Mouse (Mus musculus) small intestine, adult 2 months (tissue): ENCODE measurements around the gene Tnfsf9. TPM values are rescaled to one million over a fixed set of nuclear protein-coding genes. Genes with fewer than 3 reads are reported as not detected.

Source experiments
- H3K27ac ChIP-seq: fragments of 200-500 bp; 2 replicates; pipeline ENCODE4 v1.5.1; 2012; ENCODE audit warnings: low read depth, low read length, control low read depth, inconsistent platforms; ENCODE audit not compliant: insufficient read depth
- H3K27me3 ChIP-seq: fragments of 200-500 bp; 2 replicates; pipeline ENCODE4 v1.6.1; 2012; ENCODE audit warnings: mild to moderate bottlenecking, moderate library complexity, low read length, inconsistent platforms; ENCODE audit not compliant: control insufficient read depth, insufficient read depth
- H3K36me3 ChIP-seq: fragments of 200-500 bp; 2 replicates; pipeline ENCODE4 v1.6.1; 2012; ENCODE audit warnings: mild to moderate bottlenecking, low read length, control low read depth, inconsistent platforms; ENCODE audit not compliant: control insufficient read depth, insufficient read depth
- H3K4me1 ChIP-seq: fragments of 200-500 bp; 2 replicates; pipeline ENCODE4 v1.6.1; 2012; ENCODE audit warnings: low read length, inconsistent platforms, mixed read lengths; ENCODE audit not compliant: control insufficient read depth, insufficient read depth, insufficient read length
- H3K4me3 ChIP-seq: fragments of 200-500 bp; 2 replicates; pipeline ENCODE4 v1.5.1; 2012; ENCODE audit warnings: low read depth, mild to moderate bottlenecking, control low read depth, inconsistent platforms, low read length, moderate library complexity
- CTCF ChIP-seq: fragments of 200-500 bp; IDR thresholded peaks from 2 replicates; pipeline ENCODE4 v1.5.1; 2012; ENCODE audit warnings: low read depth, mild to moderate bottlenecking, control low read depth, inconsistent platforms, low read length, moderate library complexity, mixed read lengths; ENCODE audit not compliant: insufficient replicate concordance, insufficient read length; ENCODE audit errors: extremely low read depth
- POLR2A ChIP-seq: fragments of 200-500 bp; IDR thresholded peaks from 2 replicates; pipeline ENCODE4 v1.6.1; 2012; ENCODE audit warnings: low read depth, mild to moderate bottlenecking, control low read depth, inconsistent platforms, low read length, moderate library complexity
- WGBS: fragments of 180-500 bp; shearing (Covaris S2); methylation state at CpG from one replicate; pipeline ENCODE4 v1.1.7; 2018; 5-methylcytosine and 5-hydroxymethylcytosine counted together
- polyA plus RNA-seq: library from polyadenylated mRNA; depleted of rRNA; stranded (reverse); fragments of >200 nt; gene quantifications from 2 replicates; pipeline ENCODE4 v1.2.3, GENCODE M21; 2012

Gene Tnfsf9
- polyA plus RNA-seq, 1 experiment = 2.6 TPM

DNA sequence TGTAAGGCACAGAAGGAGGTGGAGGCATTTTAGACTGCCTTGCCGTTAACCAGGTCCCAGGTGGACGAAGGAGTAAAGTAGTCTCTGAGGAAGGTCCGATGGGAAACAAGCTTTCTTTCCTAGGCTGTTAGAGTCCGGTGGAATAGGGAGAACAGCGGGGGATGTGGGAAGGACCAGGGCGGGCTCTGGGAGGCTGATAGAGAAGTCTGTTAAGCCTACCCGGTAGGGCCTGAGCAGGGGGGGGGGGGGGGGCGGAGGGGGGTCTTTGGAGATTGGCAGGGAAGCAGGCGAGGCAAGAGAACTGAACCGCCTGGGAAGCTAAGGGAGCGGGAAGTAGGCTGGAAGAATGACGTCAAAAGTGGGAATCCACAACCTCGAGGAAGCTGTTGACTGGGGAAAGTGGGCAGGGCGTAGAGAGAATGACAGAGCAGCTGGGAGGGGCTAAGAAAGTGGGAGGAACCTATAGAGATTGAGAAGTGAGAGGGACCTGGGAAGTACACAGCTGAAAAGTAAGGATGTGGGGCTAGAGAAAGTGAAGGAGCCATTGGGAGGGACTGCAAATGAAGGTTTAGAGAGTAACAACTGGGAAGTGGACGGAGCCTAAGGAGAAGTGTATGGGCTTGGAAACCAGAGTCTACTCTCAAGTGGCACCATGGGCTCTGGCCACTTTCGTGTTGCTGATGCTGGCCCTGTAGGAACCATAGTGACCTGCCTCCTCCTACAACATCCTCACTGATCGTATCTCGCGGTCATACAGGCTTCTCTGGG lies 9.1 kb upstream of the Tnfsf9 start:
- no peaks in the 10 kb centered on the region for H3K36me3 ChIP-seq
- 7% methylated on average over 18 of the region's 19 CpGs for WGBS
- H3K4me1 ChIP-seq = peaks cover 8% of the 10 kb centered on the region; the same call in 1 of the 2 replicates
- H3K27me3 ChIP-seq = no peaks in the 10 kb centered on the region
- H3K27ac ChIP-seq = no peak overlapping the region
- peak overlapping the region; percentile 61 for H3K4me3 ChIP-seq
- TF ChIP-seq POLR2A (peak; percentile 10; the same call in 1 of the 2 replicates), CTCF (no peak)

DNA sequence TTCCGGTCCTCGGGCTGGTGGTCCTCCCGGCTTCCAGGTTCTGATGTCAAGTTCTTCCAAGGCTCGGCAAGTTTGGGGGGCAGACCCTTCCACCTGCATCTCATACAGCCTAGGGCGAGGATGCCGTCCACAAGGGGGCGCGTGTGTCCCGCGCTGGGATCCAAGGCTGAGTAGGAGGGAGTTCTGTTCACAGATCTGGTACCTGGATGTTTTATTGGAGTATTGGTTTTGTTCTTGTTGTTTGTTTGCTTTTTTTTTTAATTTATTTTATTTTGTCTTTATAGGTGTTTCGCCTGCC lies 8.6 kb upstream of the Tnfsf9 start:
- 1% methylated on average over 11 of the region's 11 CpGs for WGBS
- H3K4me1 ChIP-seq = peaks cover 8% of the 10 kb centered on the region; the same call in 1 of the 2 replicates
- no peak overlapping the region for H3K27ac ChIP-seq
- no peaks in the 10 kb centered on the region for H3K36me3 ChIP-seq
- peak overlapping the region; percentile 61 for H3K4me3 ChIP-seq
- peak; percentile 95 for TF ChIP-seq CTCF
- TF ChIP-seq POLR2A = no peak
- H3K27me3 ChIP-seq = no peaks in the 10 kb centered on the region

DNA sequence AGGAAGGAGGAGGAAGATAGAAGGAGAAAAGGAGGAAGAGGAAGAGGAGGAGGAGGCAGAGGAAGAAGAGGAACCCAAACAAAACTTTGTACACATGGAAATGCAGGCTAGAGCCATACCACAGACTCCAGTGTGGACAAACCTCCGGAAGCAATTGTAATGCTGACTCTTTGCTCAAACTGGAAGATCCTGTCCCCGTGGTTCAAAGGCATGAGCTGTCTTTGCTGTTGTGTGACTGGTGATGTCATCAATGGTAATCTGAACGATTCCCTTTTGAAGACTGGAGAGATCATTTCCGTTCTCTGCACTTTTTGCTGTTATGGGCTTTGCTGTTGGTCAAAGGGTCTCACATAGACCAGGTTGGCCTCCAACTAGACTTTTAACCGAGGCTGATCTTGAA lies 6.8 kb upstream of the Tnfsf9 start:
- no peaks in the 10 kb centered on the region for H3K36me3 ChIP-seq
- WGBS = 61% methylated on average over 5 of the region's 5 CpGs
- H3K27me3 ChIP-seq = no peaks in the 10 kb centered on the region

DNA sequence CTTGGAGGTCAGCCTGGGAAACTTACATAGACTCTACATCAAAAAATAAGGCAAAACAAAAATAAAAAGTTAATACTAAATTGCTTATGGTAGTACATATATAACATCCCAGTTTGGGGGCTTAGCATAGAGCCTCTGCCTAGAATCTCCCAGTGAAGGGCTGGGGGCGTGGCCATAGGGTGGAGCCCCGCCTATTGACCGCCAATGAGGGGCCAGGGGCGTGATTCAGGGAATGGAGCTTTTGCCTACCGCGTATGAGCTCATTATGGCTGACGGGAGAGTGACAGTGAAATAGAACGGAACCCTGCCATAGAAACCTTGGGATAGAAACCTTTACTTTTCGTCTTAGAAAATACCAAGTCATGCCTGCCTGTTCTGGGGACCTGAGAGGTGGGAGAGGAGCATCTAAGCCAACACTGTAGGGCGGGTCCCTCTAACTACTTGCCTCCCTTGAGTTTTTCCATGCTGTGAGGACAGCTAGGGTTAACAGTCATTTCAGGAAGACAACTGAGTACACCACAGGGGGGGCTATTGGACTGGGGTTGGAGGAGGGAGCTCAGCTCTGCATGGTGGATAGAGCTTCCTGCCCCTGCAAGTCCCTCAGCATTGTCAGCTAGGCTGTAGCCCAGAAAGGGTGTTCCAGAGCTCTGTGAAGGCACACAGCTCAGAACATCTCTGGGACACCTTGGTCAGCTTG lies 5.3 kb upstream of the Tnfsf9 start:
- no peaks in the 10 kb centered on the region for H3K27me3 ChIP-seq
- no peak for TF ChIP-seq POLR2A
- no peak for TF ChIP-seq CTCF
- peaks cover 8% of the 10 kb centered on the region; the same call in 1 of the 2 replicates for H3K4me1 ChIP-seq
- H3K36me3 ChIP-seq = no peaks in the 10 kb centered on the region
- WGBS = 30% methylated on average over 10 of the region's 10 CpGs
- no peak overlapping the region for H3K4me3 ChIP-seq
- no peak overlapping the region for H3K27ac ChIP-seq

More for the DNA sequence above, 6.8 kb upstream of the Tnfsf9 start:
- no peak overlapping the region for H3K4me3 ChIP-seq
- no peak for TF ChIP-seq CTCF
- no peak overlapping the region for H3K27ac ChIP-seq
- H3K4me1 ChIP-seq = peaks cover 7% of the 10 kb centered on the region; the same call in 1 of the 2 replicates

GRCm38 (mm10) chr17:57102276-57102675 lies 2.8 kb upstream of the Tnfsf9 start:
- 80% methylated on average over 2 of the region's 2 CpGs for WGBS
- H3K27me3 ChIP-seq = no peaks in the 10 kb centered on the region

DNA sequence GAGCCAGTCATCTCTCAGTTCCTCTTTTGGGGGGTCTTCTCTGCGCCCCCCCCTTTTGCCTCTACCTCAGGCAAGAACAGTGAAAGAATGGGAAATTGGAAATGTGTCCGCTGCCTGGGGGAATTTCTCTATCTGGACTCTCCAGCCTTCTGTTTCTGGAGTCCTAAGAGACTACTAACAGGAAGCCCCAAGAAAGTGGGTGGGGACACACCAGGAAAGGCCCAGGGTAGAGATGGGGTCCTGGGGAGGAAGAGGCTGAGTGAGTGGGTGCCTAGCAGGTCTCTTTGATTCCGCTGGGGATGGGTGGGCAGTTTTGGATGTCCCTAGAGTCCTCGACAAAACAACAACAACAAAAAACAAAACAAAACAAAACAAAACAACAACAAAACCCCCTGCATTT lies 629 bp upstream of the Tnfsf9 start:
- Histone ChIP-seq H3K4me1 (peaks cover 4% of the 10 kb centered on the region; the same call in 1 of the 2 replicates), H3K4me3 (no peak overlapping the region), H3K36me3 (no peaks in the 10 kb centered on the region), H3K27ac (no peak overlapping the region), H3K27me3 (no peaks in the 10 kb centered on the region)
- no peak for TF ChIP-seq CTCF
- no peak for TF ChIP-seq POLR2A
- WGBS = 50% methylated on average over 4 of the region's 4 CpGs

More at GRCm38 (mm10) chr17:57102276-57102675, 2.8 kb upstream of the Tnfsf9 start:
- TF ChIP-seq CTCF (no peak), POLR2A (no peak)
- H3K4me3 ChIP-seq = no peak overlapping the region
- H3K27ac ChIP-seq = no peak overlapping the region
- peaks cover 4% of the 10 kb centered on the region; the same call in 1 of the 2 replicates for H3K4me1 ChIP-seq
- H3K36me3 ChIP-seq = no peaks in the 10 kb centered on the region

DNA sequence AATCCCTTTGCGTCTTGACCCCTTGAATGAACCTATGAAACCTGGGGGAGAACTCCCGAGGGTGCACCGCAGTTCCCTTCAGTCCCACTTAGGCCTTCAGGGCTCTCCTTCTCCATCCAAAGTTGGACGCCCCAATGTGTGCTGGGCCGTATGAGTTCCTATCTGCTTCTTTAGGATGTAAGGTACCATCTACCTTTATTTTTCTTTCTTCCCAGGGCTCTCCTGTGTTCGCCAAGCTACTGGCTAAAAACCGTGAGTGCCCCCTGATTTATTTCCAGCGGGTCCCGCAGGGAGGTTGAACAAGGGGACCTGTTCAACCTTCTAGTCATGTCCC lies 877 bp downstream of the Tnfsf9 start:
- Histone ChIP-seq H3K27ac (no peak overlapping the region), H3K4me3 (peak overlapping the region; percentile 71), H3K4me1 (peaks cover 4% of the 10 kb centered on the region; the same call in 1 of the 2 replicates), H3K27me3 (no peaks in the 10 kb centered on the region), H3K36me3 (no peaks in the 10 kb centered on the region)
- TF ChIP-seq POLR2A = no peak
- no peak for TF ChIP-seq CTCF
- WGBS = 38% methylated on average over 9 of the region's 9 CpGs
